Mouse (Mus musculus): ENCODE measurements around the gene Ccl22.

The Ccl22 gene

DNA sequence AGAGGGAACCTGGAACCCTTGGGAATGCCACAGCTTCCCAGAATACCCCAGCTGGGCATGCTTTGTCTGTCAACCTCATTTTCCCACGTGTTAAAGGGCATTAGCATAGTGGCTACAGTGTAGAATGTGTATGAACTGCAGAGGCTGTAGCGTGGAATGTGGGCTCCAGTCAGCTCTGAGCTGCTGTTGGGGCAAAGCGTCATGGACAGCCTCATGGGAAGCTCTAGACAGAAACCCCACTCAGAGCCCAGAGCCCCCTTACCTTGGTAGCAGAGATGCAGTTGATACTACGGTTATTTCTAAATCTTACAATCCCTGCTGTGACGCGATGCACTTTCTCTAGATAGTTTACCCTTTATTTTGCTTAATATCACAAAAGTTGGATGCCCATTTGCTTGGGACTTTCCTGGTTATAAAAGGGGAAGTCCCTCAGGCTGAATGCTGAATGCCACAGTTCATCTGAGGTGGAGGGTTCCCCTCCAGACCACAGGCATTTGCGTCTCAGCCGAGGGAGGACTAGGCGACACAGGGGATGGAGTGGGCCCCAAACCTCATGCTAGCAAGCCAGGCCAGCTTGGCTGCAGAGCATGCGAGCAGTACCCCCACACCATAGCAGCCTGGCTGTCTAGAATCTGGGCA is 33.6 kb downstream of the Ccl22 start:
- no peak for DNase-seq (ENCODE audit: low read depth)

GRCm38 (mm10) chr8:94779534-94780294 is 34.3 kb downstream of the Ccl22 start:
- no peak for DNase-seq (ENCODE audit: low read depth)

- no peak for DNase-seq (ENCODE audit: low read depth)
Observed at GRCm38 (mm10) chr8:94780491-94781154, 35.2 kb downstream of the Ccl22 start.

DNA sequence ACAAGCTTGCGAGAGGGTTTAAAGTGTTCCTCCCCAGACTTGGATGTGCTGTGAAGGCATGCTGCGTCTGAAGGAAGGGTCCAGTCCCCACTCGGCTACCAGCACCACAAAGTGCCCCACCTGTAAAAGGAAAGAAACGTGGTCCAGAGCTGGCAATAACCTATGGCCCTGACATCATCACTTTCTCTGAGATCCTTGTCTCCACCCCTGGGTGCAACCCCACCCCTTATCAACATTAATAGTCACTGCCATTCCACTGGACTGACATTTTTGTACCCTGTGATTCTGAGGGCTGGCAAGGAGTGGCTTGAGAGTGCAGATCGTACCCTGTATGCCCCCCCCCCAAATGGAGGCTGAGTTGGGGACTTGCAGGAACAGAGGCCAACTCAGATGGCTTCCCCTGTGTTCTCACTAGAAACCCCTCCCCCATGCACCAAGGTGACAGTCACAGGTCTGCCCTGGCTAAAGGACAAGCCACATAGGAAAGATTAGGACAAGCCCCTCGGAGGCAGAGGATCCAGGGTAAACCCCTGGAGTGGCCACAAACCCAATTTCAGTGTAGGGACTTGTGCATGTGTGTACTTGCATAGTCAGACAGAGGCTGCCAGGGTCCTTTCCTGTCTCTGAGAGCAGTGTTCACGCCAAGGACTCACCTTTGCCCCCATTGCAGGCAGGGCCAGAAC is 35.9 kb downstream of the Ccl22 start:
- DNase-seq (ENCODE audit: low read depth): no peak

GRCm38 (mm10) chr8:94781838-94782235 is 36.4 kb downstream of the Ccl22 start:
- no peak for DNase-seq (ENCODE audit: low read depth)

DNA sequence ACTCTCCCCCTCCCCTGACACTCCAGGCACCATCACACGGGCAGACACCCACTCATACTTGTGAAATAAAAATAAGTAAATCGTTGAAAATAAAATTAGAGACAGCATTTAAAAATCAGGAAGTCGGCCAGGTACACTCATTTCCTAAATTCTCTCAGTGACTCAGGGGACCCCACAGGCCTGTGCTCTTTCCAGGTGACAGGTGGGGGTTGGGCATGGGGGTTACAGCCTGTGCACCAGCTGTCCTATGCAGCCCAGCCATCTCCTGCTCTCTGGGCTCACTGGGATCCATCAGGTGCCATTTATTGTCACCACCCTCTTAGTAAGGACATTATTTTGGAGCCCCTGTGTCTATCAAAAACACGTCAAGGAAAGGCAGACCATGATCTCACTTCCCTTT is 38.5 kb downstream of the Ccl22 start:
- DNase-seq (ENCODE audit: low read depth): no peak

DNA sequence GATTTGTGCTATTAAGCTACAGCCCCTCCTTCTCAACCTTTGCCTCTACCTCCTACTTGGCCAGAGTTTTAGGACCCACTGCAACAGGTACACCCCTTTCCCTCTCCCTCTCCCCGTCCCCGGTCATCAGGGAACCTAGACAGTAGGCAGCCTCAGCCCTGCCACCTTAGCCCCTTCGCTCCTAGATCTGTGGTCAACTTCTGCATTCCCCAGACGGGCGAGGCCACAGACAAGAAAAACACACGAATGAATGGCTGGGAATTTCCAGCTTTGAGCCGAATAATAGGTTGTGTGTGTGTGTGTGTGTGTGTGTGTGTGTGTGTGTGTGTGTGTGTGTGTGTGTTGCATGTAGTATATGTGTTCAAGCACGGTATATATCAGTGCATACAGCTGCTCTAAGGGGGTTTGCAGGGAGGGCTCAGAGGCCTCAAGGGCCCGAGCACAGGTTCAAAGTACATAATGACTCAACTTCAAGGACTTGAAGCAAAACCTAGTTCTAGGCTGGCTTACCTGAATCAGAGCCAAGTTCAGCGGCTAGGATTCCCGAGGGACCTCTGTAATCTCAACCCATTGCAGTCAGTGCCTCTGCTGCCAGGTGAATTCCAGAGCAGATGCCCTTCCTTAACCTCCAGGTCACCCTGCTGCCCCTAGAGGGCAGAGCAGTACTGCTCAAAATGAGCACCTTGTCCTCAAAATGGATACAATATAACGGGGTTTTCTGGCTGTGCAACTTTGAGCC is 40.0 kb downstream of the Ccl22 start:
- no peak for DNase-seq (ENCODE audit: low read depth)

GRCm38 (mm10) chr8:94785995-94786595 is 40.7 kb downstream of the Ccl22 start:
- no peak for DNase-seq (ENCODE audit: low read depth)

GRCm38 (mm10) chr8:94787524-94788501 is 42.4 kb downstream of the Ccl22 start:
- DNase-seq (ENCODE audit: low read depth): no peak

GRCm38 (mm10) chr8:94789256-94789955 is 44.0 kb downstream of the Ccl22 start:
- DNase-seq (ENCODE audit: low read depth): no peak

DNA sequence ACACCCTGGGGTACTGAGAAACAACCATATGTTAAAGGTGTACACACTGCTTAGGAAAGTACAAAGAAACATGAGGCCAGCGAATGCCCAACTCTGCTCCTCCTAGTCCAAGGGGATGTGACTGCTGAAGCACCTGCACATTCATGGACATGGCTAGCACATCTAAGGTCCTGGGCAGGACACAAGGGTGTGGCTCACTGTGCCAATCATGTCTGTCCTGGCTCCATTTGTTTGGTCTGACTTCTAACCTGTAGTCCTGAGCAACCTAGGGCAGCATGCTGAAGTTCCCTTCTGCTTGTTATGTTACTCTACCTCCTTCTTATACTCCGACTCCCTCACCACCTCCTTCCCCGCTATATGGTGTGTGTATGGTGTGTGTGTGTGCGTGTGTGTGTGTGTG is 49.0 kb downstream of the Ccl22 start:
- DNase-seq (ENCODE audit: low read depth): no peak

- DNase-seq (ENCODE audit: low read depth): no peak
Observed at GRCm38 (mm10) chr8:94794782-94795181, 49.4 kb downstream of the Ccl22 start.

DNA sequence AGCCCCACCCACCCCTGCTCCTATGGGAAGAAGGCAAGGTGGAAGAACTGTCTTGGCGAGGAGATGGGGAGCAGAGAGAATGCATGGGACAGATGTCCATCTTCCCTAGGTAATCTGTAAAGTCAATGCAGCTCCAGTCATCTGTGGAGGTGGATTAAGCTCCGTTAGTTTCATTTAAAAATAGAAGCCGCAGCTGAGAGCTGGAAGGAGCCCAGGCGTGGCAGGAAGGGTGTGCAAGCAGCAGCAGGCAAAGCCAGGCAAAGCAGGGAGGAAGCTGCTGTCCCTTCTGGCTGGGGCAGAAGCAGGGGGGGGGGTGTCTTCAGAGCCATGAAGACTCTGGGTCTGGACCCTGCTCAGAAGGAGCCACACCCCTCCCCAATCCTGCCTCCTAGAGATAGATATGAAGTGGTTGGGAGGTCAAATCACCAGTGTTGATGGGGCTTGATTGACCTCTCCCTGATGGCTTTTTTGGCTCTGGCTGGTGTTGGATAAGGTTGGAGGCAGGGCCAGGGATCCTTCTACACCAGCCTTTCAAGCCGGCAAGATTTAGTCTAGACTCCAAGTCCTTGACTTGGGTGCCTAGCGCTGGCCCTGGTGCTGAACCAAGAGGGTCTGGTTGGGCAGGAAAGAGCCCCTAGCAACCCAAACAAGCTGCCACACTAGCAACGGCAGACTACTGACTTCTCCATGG is 55.0 kb downstream of the Ccl22 start:
- peak; percentile 78 for DNase-seq (ENCODE audit: low read depth)

Measured in c-Kit-positive CD71-negative TER-119-negative erythroid progenitor cells, embryonic 14.5 days (primary cell).